Mouse (Mus musculus): Measurements from ENCODE around the gene Nos3.

- TF ChIP-seq CTCF (IDR thresholded peaks at IDR 0.05; ENCODE audit: low read depth, low read length), result no peak
- TF ChIP-seq GATA1 (IDR thresholded peaks at IDR 0.05; ENCODE audit: borderline replicate concordance, low read length), result no peak
Measured at GRCm38 (mm10) chr5:24417587-24417986, 53.0 kb downstream of the Nos3 start.
